Mouse (Mus musculus) midbrain, embryonic 16.5 days (tissue): ENCODE data around the gene F830045P16Rik. TPM values are rescaled to one million over a fixed set of nuclear protein-coding genes. Genes with fewer than 3 reads are reported as not detected.

ENCODE experiments used
- ATAC-seq: fragments of 200-750 bp; cut with Nextera tagmentation; 2 replicates; pipeline ENCODE4 v1.8.0; 2017; ENCODE audit warnings: moderate TSS enrichment
- H3K27ac ChIP-seq: fragments of 300-500 bp; sonication (generic); 2 replicates; pipeline ENCODE4 v1.5.1; 2014; ENCODE audit warnings: mild to moderate bottlenecking, low read length, mixed read lengths
- H3K27me3 ChIP-seq: fragments of 300-500 bp; sonication (generic); 2 replicates; pipeline ENCODE4 v1.6.1; 2014; ENCODE audit warnings: low read depth, low read length, mixed read lengths; ENCODE audit not compliant: control insufficient read depth, insufficient read depth
- H3K36me3 ChIP-seq: fragments of 300-500 bp; sonication (generic); 2 replicates; pipeline ENCODE4 v1.6.1; 2014; ENCODE audit warnings: mild to moderate bottlenecking, low read length, moderate library complexity, mixed read lengths; ENCODE audit not compliant: control insufficient read depth, insufficient read depth
- H3K4me1 ChIP-seq: fragments of 300-500 bp; sonication (generic); 2 replicates; pipeline ENCODE4 v1.6.1; 2014; ENCODE audit warnings: mild to moderate bottlenecking, low read length, mixed read lengths; ENCODE audit not compliant: control insufficient read depth, insufficient read depth
- H3K4me2 ChIP-seq: fragments of 300-500 bp; sonication (generic); 2 replicates; pipeline ENCODE4 v1.6.1; 2014; ENCODE audit warnings: mild to moderate bottlenecking, low read length, mixed read lengths
- H3K4me3 ChIP-seq: fragments of 300-500 bp; sonication (generic); 2 replicates; pipeline ENCODE4 v1.5.1; 2014; ENCODE audit warnings: low read depth, mild to moderate bottlenecking, low read length, moderate library complexity, mixed read lengths
- H3K9ac ChIP-seq: fragments of 300-500 bp; sonication (generic); 2 replicates; pipeline ENCODE4 v1.6.1; 2014; ENCODE audit warnings: low read depth, low read length, mixed read lengths
- H3K9me3 ChIP-seq: fragments of 300-500 bp; sonication (generic); replicated peaks from 2 replicates; pipeline ENCODE4 v1.6.1; 2014; ENCODE audit warnings: mild to moderate bottlenecking, low read length, mixed read lengths; ENCODE audit not compliant: control insufficient read depth, poor library complexity, severe bottlenecking
- WGBS: fragments of 180-500 bp; shearing (Covaris S2); extraction: QIAGEN DNeasy Blood & Tissue Kit; methylation state at CpG from one replicate; pipeline ENCODE4 v1.1.7; 2014; 5-methylcytosine and 5-hydroxymethylcytosine counted together
- polyA plus RNA-seq: library from polyadenylated mRNA; unstranded; fragments of >200 nt; fragmentation: Nextera tagmentation; extraction: Ambion mirVana; gene quantifications from 2 replicates; pipeline ENCODE4 v1.2.1, GENCODE M21; 2015

Gene F830045P16Rik
- polyA plus RNA-seq, 1 experiment from 2014 or later, result not detected

DNA sequence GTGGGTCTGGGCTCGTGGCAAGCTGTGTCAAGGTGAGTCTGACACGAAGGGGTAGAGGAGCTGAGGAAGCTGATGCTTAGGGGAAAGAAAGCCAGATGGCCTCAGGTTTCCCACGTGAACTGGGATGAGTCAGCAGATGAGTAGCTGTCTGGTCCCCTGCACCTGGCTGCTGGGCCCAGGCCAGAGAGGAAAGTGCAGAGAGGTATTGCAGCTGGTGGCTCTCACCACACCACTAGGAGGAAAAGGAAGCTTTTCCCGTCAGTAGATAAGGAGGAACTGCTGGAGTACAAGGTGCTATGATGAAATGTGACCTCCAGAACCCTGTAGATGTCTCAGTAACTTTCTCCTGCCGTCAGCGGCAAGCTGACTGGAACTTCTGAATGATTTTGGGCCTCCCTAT is 122.9 kb downstream of the F830045P16Rik start:
- Histone ChIP-seq H3K4me3 (no peak overlapping the region), H3K4me2 (no peak overlapping the region), H3K27ac (no peak overlapping the region), H3K9me3 (no peaks in the 10 kb centered on the region), H3K4me1 (no peaks in the 10 kb centered on the region), H3K27me3 (no peaks in the 10 kb centered on the region), H3K36me3 (no peaks in the 10 kb centered on the region), H3K9ac (no peak overlapping the region)
- 74% methylated on average over 6 of the region's 6 CpGs for WGBS
- ATAC-seq, result no peak

DNA sequence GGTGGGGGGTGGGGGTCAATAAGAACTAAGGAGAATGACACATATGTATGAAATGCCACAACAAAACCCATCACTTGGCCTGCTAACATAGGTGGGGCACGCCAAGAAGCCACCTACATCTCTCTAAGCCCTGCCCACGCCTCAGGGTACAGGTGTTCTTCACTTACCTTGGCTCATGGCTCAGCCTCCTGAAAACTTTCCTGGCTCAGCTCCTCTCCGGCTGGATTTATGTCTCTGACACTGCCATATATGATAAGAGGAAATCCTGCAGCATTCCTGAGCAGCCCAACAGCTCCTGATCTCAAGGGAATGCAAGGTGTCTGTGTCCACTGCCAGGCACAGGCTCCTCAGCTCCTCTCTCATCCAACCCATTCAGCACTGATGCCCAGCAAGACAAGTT is 124.8 kb downstream of the F830045P16Rik start:
- Histone ChIP-seq H3K27me3 (no peaks in the 10 kb centered on the region), H3K9ac (no peak overlapping the region), H3K36me3 (no peaks in the 10 kb centered on the region), H3K27ac (no peak overlapping the region), H3K4me2 (no peak overlapping the region), H3K4me3 (no peak overlapping the region), H3K9me3 (no peaks in the 10 kb centered on the region), H3K4me1 (no peaks in the 10 kb centered on the region)
- WGBS, result 83% methylated on average over 3 of the region's 3 CpGs
- ATAC-seq, result no peak

DNA sequence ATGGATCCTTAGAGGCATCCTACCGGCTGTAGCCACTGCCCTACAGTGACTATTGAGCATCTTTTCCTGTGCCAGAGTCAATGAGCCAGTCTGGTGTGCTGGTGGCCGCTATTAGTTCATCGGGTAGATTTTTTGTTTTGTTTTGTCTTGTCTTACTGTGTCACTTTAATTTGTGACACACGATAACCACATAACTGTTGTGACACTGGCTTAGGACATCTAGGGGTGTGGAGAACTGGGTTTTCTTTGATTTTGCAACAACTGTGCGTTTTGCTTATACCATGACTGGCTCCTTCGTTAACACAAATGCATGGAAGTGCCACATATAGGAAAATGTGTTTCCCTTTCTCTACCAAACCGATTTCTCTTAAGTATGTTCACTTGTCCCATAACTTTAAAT is 126.1 kb downstream of the F830045P16Rik start:
- Histone ChIP-seq H3K9ac (no peak overlapping the region), H3K27me3 (no peaks in the 10 kb centered on the region), H3K4me2 (no peak overlapping the region), H3K4me3 (no peak overlapping the region), H3K9me3 (no peaks in the 10 kb centered on the region), H3K4me1 (no peaks in the 10 kb centered on the region), H3K27ac (no peak overlapping the region), H3K36me3 (no peaks in the 10 kb centered on the region)
- WGBS, result 92% methylated on average over 7 of the region's 7 CpGs
- ATAC-seq, result no peak

DNA sequence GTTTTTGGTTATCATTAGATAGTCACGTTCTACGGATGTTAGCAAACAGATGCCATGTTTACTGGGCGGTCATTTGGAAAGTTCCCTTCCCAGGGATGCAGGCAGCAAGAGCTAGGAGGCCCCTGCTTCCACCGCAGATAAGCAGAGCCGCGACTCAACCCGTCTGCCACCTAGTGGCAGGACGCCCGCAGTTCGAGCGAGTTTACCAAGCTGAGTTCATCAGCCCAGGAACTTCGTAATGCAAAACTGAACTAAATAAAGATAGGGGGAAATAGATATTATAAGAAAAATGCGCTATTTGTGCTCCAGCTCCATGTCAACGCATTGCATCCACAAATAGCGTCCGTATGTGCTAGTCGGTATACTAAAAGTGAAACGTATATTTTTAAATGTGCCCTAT is 127.9 kb downstream of the F830045P16Rik start:
- H3K4me1 ChIP-seq, result no peaks in the 10 kb centered on the region
- H3K36me3 ChIP-seq, result no peaks in the 10 kb centered on the region
- H3K4me3 ChIP-seq, result no peak overlapping the region
- ATAC-seq, result 0 out of 2 replicates have a peak, but pooled peaks have one; percentile 81
- H3K27me3 ChIP-seq, result no peaks in the 10 kb centered on the region
- H3K27ac ChIP-seq, result no peak overlapping the region
- WGBS, result 20% methylated on average over 18 of the region's 18 CpGs
- no peak overlapping the region for H3K9ac ChIP-seq
- no peak overlapping the region for H3K4me2 ChIP-seq
- H3K9me3 ChIP-seq, result no peaks in the 10 kb centered on the region

Other genes with a start within 250 kb of the F830045P16Rik start
- gene Ckap2l, start 239.4 kb downstream of the F830045P16Rik start, polyA plus RNA-seq, result 6.5 and 7.9 TPM in 2 replicates
- gene Il1a, start 226.6 kb downstream of the F830045P16Rik start, polyA plus RNA-seq, result 0.21 and 0.25 TPM in 2 replicates
- not detected in 2 replicates for gene Il1b, start 165.5 kb downstream of the F830045P16Rik start, polyA plus RNA-seq
- 41.3 and 45.9 TPM in 2 replicates for gene Sirpa, start 56.2 kb upstream of the F830045P16Rik start, polyA plus RNA-seq
- 16.1 and 19.1 TPM in 2 replicates for gene Pdyn, start 163.2 kb upstream of the F830045P16Rik start, polyA plus RNA-seq